Mouse (Mus musculus) telencephalon, adult 2 months (tissue): Measurements from ENCODE around the gene Smad5.
A peak's percentile ranks its signal among the peaks of the same experiment; 100 is the strongest.

Experiments used
- DNase-seq: peaks from one replicate; pipeline ENCODE4 v3.0.0-alpha.2; 2011; ENCODE audit warnings: low read depth, low spot score

Gene Smad5

GRCm38 (mm10) chr13:56702469-56703221 lies at the start of gene Smad5:
Gene Smad5 (plus strand): TSS chr13:56703010.
- DNase-seq = peak; percentile 55

GRCm38 (mm10) chr13:56654176-56654575 lies 48.6 kb upstream of the Smad5 start:
- no peak for DNase-seq

GRCm38 (mm10) chr13:56657946-56658512 lies 44.8 kb upstream of the Smad5 start:
- no peak for DNase-seq

GRCm38 (mm10) chr13:56658931-56659330 lies 43.9 kb upstream of the Smad5 start:
- DNase-seq = no peak

GRCm38 (mm10) chr13:56661914-56662621 lies 40.7 kb upstream of the Smad5 start:
- DNase-seq = no peak

GRCm38 (mm10) chr13:56664256-56665170 lies 38.3 kb upstream of the Smad5 start:
- DNase-seq = no peak

- DNase-seq = peak; percentile 19
These were observed 31.6 kb upstream of the Smad5 start for GRCm38 (mm10) chr13:56671206-56671605.

GRCm38 (mm10) chr13:56677731-56678130 lies 25.1 kb upstream of the Smad5 start:
- no peak for DNase-seq

- no peak for DNase-seq
These were observed 24.5 kb upstream of the Smad5 start for GRCm38 (mm10) chr13:56678188-56678787.

GRCm38 (mm10) chr13:56678826-56679504 lies 23.8 kb upstream of the Smad5 start:
- DNase-seq = no peak

GRCm38 (mm10) chr13:56681924-56682323 lies 20.9 kb upstream of the Smad5 start:
- DNase-seq = no peak

- peak; percentile 39 for DNase-seq
These were observed 20.5 kb upstream of the Smad5 start for GRCm38 (mm10) chr13:56682326-56682725.

GRCm38 (mm10) chr13:56683306-56683705 lies 19.5 kb upstream of the Smad5 start:
- no peak for DNase-seq

GRCm38 (mm10) chr13:56692011-56692410 lies 10.8 kb upstream of the Smad5 start:
- DNase-seq = no peak

GRCm38 (mm10) chr13:56692644-56693043 lies 10.2 kb upstream of the Smad5 start:
- peak; percentile 55 for DNase-seq

- no peak for DNase-seq
These were observed 7.1 kb upstream of the Smad5 start for GRCm38 (mm10) chr13:56695701-56696100.

- no peak for DNase-seq
These were observed 6.1 kb upstream of the Smad5 start for GRCm38 (mm10) chr13:56696699-56697098.

GRCm38 (mm10) chr13:56697171-56697570 lies 5.6 kb upstream of the Smad5 start:
- DNase-seq = peak; percentile 32

- DNase-seq = peak; percentile 95
These were observed 4.4 kb upstream of the Smad5 start for GRCm38 (mm10) chr13:56698391-56698790.

- DNase-seq = no peak
These were observed 3.4 kb upstream of the Smad5 start for GRCm38 (mm10) chr13:56699370-56699769.

GRCm38 (mm10) chr13:56700981-56701380 lies 1.8 kb upstream of the Smad5 start:
- DNase-seq = no peak
